Mouse (Mus musculus): ENCODE results near the gene Wwox. TPM values are rescaled to one million over a fixed set of nuclear protein-coding genes. Genes with fewer than 3 reads are reported as not detected.

The Wwox gene
- polyA plus RNA-seq, 1 experiment from 2014 or later, result 9.0 TPM

GRCm38 (mm10) chr8:114541132-114541531, 101.7 kb downstream of the Wwox start:
- 4% methylated on average over 3 of the region's 3 CpGs for WGBS
- no peak overlapping the region for H3K9ac ChIP-seq
- peaks cover 42% of the 10 kb centered on the region for H3K27me3 ChIP-seq (replicated peaks)
- H3K36me3 ChIP-seq, result no peaks in the 10 kb centered on the region
- H3K27ac ChIP-seq (replicated peaks), result no peak overlapping the region
- no peaks in the 10 kb centered on the region for H3K9me3 ChIP-seq
- ATAC-seq (ENCODE audit: extremely low read depth, insufficient number of reproducible peaks, low FRiP score, low TSS enrichment), result no peak
- H3K4me3 ChIP-seq, result no peak overlapping the region
- H3K4me1 ChIP-seq, result no peaks in the 10 kb centered on the region
- H3K4me2 ChIP-seq, result no peak overlapping the region

DNA sequence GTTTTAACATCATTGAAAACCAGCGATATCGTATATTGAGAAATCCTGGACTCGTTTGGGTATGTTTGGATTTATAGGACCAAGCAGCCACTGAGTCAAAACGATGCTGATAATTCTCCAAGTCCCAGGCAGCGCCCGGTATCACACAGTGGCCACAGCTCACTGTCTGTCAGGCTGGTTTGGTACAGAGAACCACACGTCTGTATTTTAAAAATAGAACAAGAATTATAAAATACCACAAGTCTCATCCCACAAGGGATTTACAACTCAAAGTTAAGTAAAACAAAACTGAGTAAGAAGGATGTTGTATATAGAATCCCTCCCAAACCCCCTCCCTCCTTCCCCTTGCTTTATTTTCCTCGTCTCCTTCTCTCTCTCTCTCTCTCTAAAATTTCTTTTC, 108.9 kb downstream of the Wwox start:
- no peak overlapping the region for H3K4me2 ChIP-seq
- H3K9me3 ChIP-seq, result no peaks in the 10 kb centered on the region
- no peaks in the 10 kb centered on the region for H3K36me3 ChIP-seq
- H3K4me3 ChIP-seq, result no peak overlapping the region
- H3K4me1 ChIP-seq, result 0 out of 2 replicates have a peak, but pooled peaks cover 4% of the 10 kb centered on the region
- H3K9ac ChIP-seq, result no peak overlapping the region
- no peaks in the 10 kb centered on the region for H3K27me3 ChIP-seq (replicated peaks)
- WGBS, result 72% methylated on average over 8 of the region's 8 CpGs
- no peak for ATAC-seq (ENCODE audit: extremely low read depth, insufficient number of reproducible peaks, low FRiP score, low TSS enrichment)
- H3K27ac ChIP-seq (replicated peaks), result no peak overlapping the region

DNA sequence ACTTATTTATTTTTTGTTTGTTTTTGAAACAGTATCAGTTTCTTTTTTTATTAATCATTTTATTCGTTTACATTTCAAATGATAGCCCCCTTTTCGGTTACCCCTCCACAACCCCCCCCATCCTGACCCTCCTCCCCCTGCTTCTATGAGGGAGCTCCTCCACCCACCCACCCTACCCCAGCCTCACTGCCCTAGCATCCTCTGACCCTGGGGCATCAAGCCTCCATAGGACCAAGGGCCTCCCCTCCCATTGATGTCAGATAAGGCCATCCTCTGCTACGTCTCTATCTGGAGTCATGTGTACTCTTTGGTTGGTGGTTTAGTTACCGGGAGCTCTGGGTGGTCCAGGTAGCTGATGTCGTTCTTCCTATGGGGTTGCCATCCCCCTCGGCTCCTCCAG, 109.4 kb downstream of the Wwox start:
- WGBS, result 73% methylated on average over 6 of the region's 6 CpGs
- Histone ChIP-seq H3K9me3 (no peaks in the 10 kb centered on the region), H3K27me3 (replicated peaks) (no peaks in the 10 kb centered on the region), H3K36me3 (no peaks in the 10 kb centered on the region), H3K4me1 (0 out of 2 replicates have a peak, but pooled peaks cover 4% of the 10 kb centered on the region), H3K9ac (no peak overlapping the region), H3K4me3 (no peak overlapping the region), H3K27ac (replicated peaks) (no peak overlapping the region), H3K4me2 (no peak overlapping the region)
- no peak for ATAC-seq (ENCODE audit: extremely low read depth, insufficient number of reproducible peaks, low FRiP score, low TSS enrichment)

DNA sequence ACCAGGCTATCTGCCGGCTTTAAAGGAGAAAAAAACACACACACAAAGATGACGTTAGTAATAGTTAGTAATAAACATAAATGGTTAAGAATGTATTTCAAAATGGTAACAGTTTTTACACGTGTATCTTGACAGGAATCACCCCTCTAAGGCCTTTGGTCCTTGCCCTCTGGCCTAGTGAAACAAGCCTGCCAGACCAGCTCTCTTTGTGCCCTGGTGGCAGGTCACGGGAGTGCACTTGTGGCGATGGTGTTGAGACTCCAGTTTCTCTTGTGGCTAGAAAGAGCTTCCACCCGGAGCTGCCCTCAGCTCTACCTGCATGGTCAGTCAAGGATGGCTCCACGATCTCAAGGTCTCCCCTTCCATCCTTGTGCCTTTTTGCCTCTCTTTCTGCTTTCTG, 110.6 kb downstream of the Wwox start:
- Histone ChIP-seq H3K27me3 (replicated peaks) (no peaks in the 10 kb centered on the region), H3K4me1 (0 out of 2 replicates have a peak, but pooled peaks cover 4% of the 10 kb centered on the region), H3K9ac (no peak overlapping the region), H3K27ac (replicated peaks) (no peak overlapping the region), H3K36me3 (no peaks in the 10 kb centered on the region), H3K9me3 (no peaks in the 10 kb centered on the region), H3K4me3 (no peak overlapping the region), H3K4me2 (no peak overlapping the region)
- ATAC-seq (ENCODE audit: extremely low read depth, insufficient number of reproducible peaks, low FRiP score, low TSS enrichment), result no peak
- WGBS, result 65% methylated on average over 7 of the region's 7 CpGs

DNA sequence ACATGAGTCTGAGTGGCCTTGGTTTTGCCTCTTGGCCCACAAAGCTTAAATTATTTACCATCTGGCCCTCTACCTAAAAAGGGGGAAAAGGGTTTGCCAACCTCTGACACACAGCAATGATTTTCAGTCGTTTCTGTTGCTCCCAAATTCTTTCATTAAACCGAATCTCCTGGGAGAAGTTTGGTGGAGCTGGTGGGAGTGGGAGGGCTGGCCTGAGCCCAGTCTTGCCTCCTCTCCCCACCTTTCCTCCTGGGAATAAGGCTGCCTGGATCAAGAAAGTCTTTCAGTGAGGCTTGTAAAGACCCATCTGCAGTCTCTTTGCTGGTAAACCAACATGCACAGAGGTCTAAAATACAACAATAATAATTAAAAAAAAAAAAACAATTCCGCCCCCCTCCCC, 113.2 kb downstream of the Wwox start:
- H3K4me3 ChIP-seq, result no peak overlapping the region
- H3K9ac ChIP-seq, result no peak overlapping the region
- H3K36me3 ChIP-seq, result no peaks in the 10 kb centered on the region
- no peaks in the 10 kb centered on the region for H3K9me3 ChIP-seq
- H3K4me1 ChIP-seq, result 0 out of 2 replicates have a peak, but pooled peaks cover 4% of the 10 kb centered on the region
- WGBS, result 60% methylated on average over 3 of the region's 3 CpGs
- no peak for ATAC-seq (ENCODE audit: extremely low read depth, insufficient number of reproducible peaks, low FRiP score, low TSS enrichment)
- no peak overlapping the region for H3K27ac ChIP-seq (replicated peaks)
- H3K27me3 ChIP-seq (replicated peaks), result no peaks in the 10 kb centered on the region
- H3K4me2 ChIP-seq, result no peak overlapping the region

DNA sequence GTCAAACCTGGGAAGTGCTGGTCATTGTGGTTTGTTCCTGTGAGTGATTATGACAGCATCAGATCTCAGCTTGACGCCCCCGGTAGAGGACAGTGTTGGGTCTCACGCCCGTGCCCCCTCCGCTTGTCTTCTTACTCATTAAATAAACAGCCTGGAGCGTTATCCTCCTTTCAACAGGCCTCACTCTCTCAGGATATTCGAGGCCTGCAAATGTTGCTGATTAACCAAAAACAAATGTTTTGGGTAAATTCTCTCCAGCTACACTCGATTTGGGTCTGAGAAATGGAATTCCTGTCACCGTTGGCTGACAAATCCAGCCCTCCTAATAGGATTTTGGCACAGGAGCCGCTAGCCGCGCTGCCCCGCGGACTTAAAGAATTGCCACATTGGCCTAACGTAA, 115.5 kb downstream of the Wwox start:
- 0 out of 2 replicates have a peak, but pooled peaks cover 4% of the 10 kb centered on the region for H3K4me1 ChIP-seq
- H3K27me3 ChIP-seq (replicated peaks), result no peaks in the 10 kb centered on the region
- no peaks in the 10 kb centered on the region for H3K36me3 ChIP-seq
- no peak overlapping the region for H3K4me2 ChIP-seq
- ATAC-seq (ENCODE audit: extremely low read depth, insufficient number of reproducible peaks, low FRiP score, low TSS enrichment), result no peak
- no peak overlapping the region for H3K9ac ChIP-seq
- whole genome bisulfite sequencing, result 61% methylated on average over 15 of the region's 15 CpGs
- no peaks in the 10 kb centered on the region for H3K9me3 ChIP-seq
- no peak overlapping the region for H3K27ac ChIP-seq (replicated peaks)
- no peak overlapping the region for H3K4me3 ChIP-seq

DNA sequence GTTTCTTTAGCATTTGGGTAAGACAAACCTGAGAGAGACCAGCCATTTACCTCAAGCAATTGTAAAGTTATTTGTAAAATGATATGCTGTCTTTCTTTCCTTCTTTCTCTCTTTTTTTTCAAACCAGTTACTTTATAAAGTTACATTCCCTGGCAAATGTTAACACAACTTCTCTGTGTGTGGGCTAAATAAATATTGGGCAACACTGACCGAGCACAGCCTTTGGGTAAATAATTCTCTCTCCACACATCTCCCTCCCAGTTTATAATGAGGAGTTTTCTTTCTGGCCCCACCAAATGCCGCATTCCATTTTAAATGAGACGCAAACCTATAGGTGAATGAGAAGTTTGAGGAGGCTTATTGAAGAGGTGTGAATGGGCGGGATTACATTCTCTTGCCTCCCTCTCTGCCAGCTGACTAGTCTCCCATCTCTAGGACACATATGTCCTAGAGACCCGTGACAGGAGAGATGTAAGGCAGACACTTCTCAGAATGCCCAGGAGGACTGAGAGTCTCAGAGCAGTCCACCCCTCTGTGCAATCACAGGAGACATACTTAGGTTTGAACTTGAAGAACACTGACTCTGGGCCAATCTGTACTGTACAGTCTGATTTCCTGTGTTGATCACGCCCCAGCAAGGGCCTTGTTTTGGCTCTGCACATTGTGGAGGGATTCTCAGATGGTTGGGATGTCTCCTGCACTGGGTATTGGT, 116.2 kb downstream of the Wwox start:
- Histone ChIP-seq H3K4me1 (0 out of 2 replicates have a peak, but pooled peaks cover 4% of the 10 kb centered on the region), H3K4me3 (no peak overlapping the region), H3K9ac (no peak overlapping the region), H3K27ac (replicated peaks) (no peak overlapping the region), H3K4me2 (no peak overlapping the region), H3K36me3 (no peaks in the 10 kb centered on the region), H3K9me3 (no peaks in the 10 kb centered on the region), H3K27me3 (replicated peaks) (no peaks in the 10 kb centered on the region)
- 70% methylated on average over 6 of the region's 6 CpGs for WGBS
- ATAC-seq (ENCODE audit: extremely low read depth, insufficient number of reproducible peaks, low FRiP score, low TSS enrichment), result no peak

DNA sequence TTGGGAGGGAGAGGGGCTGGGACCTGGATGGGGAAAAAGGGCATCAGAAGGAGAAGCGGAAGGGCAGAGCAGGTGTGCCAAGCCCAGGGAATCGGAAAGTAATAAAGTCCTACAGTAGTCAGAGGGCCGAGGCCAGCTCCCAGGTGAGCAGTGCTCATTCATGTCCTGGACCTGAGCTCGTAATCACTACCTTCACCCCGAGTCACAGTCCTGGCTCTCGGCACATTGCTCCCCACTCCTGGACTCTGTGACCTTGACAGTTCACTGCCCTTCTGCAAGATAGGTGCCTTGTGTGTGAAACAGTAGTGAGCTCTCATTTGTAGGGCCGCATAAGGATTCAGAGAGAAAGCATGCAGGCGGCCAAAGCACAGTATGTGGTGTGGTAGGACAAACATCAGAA, 121.7 kb downstream of the Wwox start:
- ATAC-seq (ENCODE audit: extremely low read depth, insufficient number of reproducible peaks, low FRiP score, low TSS enrichment), result no peak
- peaks cover 4% of the 10 kb centered on the region; the same call in 1 of the 2 replicates for H3K9me3 ChIP-seq
- no peak overlapping the region for H3K4me2 ChIP-seq
- no peak overlapping the region for H3K9ac ChIP-seq
- WGBS, result 79% methylated on average over 8 of the region's 8 CpGs
- no peaks in the 10 kb centered on the region for H3K27me3 ChIP-seq (replicated peaks)
- no peak overlapping the region for H3K27ac ChIP-seq (replicated peaks)
- no peak overlapping the region for H3K4me3 ChIP-seq
- H3K36me3 ChIP-seq, result no peaks in the 10 kb centered on the region
- H3K4me1 ChIP-seq, result no peaks in the 10 kb centered on the region

GRCm38 (mm10) chr8:114562486-114562885, 123.0 kb downstream of the Wwox start:
- WGBS, result 85% methylated on average over 13 of the region's 13 CpGs
- no peak overlapping the region for H3K4me2 ChIP-seq
- ATAC-seq (ENCODE audit: extremely low read depth, insufficient number of reproducible peaks, low FRiP score, low TSS enrichment), result no peak
- peaks cover 4% of the 10 kb centered on the region; the same call in 1 of the 2 replicates for H3K9me3 ChIP-seq
- H3K36me3 ChIP-seq, result no peaks in the 10 kb centered on the region
- no peaks in the 10 kb centered on the region for H3K27me3 ChIP-seq (replicated peaks)
- H3K4me3 ChIP-seq, result no peak overlapping the region
- H3K27ac ChIP-seq (replicated peaks), result no peak overlapping the region
- H3K4me1 ChIP-seq, result no peaks in the 10 kb centered on the region
- H3K9ac ChIP-seq, result no peak overlapping the region

GRCm38 (mm10) chr8:114563361-114563760, 123.9 kb downstream of the Wwox start:
- H3K27me3 ChIP-seq (replicated peaks), result no peaks in the 10 kb centered on the region
- H3K4me1 ChIP-seq, result no peaks in the 10 kb centered on the region
- H3K4me2 ChIP-seq, result no peak overlapping the region
- H3K9me3 ChIP-seq, result peaks cover 4% of the 10 kb centered on the region; the same call in 1 of the 2 replicates
- H3K27ac ChIP-seq (replicated peaks), result no peak overlapping the region
- 84% methylated on average over 7 of the region's 7 CpGs for WGBS
- no peaks in the 10 kb centered on the region for H3K36me3 ChIP-seq
- H3K9ac ChIP-seq, result no peak overlapping the region
- no peak overlapping the region for H3K4me3 ChIP-seq
- ATAC-seq (ENCODE audit: extremely low read depth, insufficient number of reproducible peaks, low FRiP score, low TSS enrichment), result no peak

DNA sequence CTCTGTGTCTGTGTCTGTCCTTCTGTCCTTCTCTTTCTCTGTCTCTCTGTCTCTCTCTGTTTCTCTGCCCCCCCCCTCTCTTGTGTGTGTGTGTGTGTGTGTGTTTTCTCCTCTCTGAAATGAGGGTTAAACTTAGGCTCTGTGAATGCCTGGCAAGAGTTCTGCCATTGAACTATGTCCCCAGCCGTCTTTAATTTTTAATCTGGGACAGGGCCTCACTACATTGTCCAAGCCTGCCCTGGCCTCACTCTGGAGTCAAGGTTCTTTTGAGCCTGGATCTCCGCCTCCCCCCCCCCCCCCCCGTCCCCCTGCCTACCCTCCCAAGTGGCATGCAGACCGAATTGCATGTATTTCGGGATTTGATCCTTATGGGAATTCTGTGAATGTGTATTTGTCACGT, 124.6 kb downstream of the Wwox start:
- H3K27me3 ChIP-seq (replicated peaks), result no peaks in the 10 kb centered on the region
- ATAC-seq (ENCODE audit: extremely low read depth, insufficient number of reproducible peaks, low FRiP score, low TSS enrichment), result no peak
- H3K9me3 ChIP-seq, result peaks cover 4% of the 10 kb centered on the region; the same call in 1 of the 2 replicates
- H3K27ac ChIP-seq (replicated peaks), result no peak overlapping the region
- no peak overlapping the region for H3K9ac ChIP-seq
- H3K4me2 ChIP-seq, result no peak overlapping the region
- WGBS, result 71% methylated on average over 6 of the region's 6 CpGs
- H3K36me3 ChIP-seq, result no peaks in the 10 kb centered on the region
- no peaks in the 10 kb centered on the region for H3K4me1 ChIP-seq
- H3K4me3 ChIP-seq, result no peak overlapping the region

- WGBS, result 70% methylated on average over 16 of the region's 16 CpGs
- Histone ChIP-seq H3K4me3 (no peak overlapping the region), H3K9me3 (peaks cover 6% of the 10 kb centered on the region), H3K27me3 (replicated peaks) (no peaks in the 10 kb centered on the region), H3K4me2 (no peak overlapping the region), H3K9ac (no peak overlapping the region), H3K36me3 (no peaks in the 10 kb centered on the region), H3K4me1 (no peaks in the 10 kb centered on the region), H3K27ac (replicated peaks) (no peak overlapping the region)
- ATAC-seq (ENCODE audit: extremely low read depth, insufficient number of reproducible peaks, low FRiP score, low TSS enrichment), result no peak
Measured at GRCm38 (mm10) chr8:114568531-114569166, 129.2 kb downstream of the Wwox start.

Measured in heart, embryonic 13.5 days (tissue).